Mouse (Mus musculus) limb, embryonic 12.5 days (tissue): Measurements from ENCODE around the gene Bcl2l15. TPM values are rescaled to one million over a fixed set of nuclear protein-coding genes. Genes with fewer than 3 reads are reported as not detected.
A peak's percentile ranks its signal among the peaks of the same experiment; 100 is the strongest.
"Not testable (repeated sequence)": the region's sequence is repeated elsewhere in the genome, so short reads cannot be mapped to it uniquely, and the experiment has no call there.

Experiments used
- ATAC-seq: fragments of 200-750 bp; cut with Nextera tagmentation; 2 replicates; pipeline ENCODE4 v1.8.0; 2017; ENCODE audit warnings: low read depth, moderate TSS enrichment; ENCODE audit not compliant: insufficient number of reproducible peaks, insufficient read depth, low FRiP score, low TSS enrichment
- H3K27ac ChIP-seq: fragments of 300-500 bp; sonication (generic); 2 replicates; pipeline ENCODE4 v1.5.1; 2016; ENCODE audit warnings: mild to moderate bottlenecking, moderate library complexity
- H3K27me3 ChIP-seq: fragments of 300-500 bp; sonication (generic); 2 replicates; pipeline ENCODE4 v1.6.1; 2016; ENCODE audit warnings: mild to moderate bottlenecking, moderate library complexity
- H3K36me3 ChIP-seq: fragments of 300-500 bp; sonication (generic); 2 replicates; pipeline ENCODE4 v1.6.1; 2016; ENCODE audit warnings: mild to moderate bottlenecking, moderate library complexity
- H3K4me1 ChIP-seq: fragments of 300-500 bp; sonication (generic); replicated peaks from 2 replicates; pipeline ENCODE4 v1.6.1; 2016
- H3K4me2 ChIP-seq: fragments of 300-500 bp; sonication (generic); 2 replicates; pipeline ENCODE4 v1.6.1; 2016; ENCODE audit warnings: mild to moderate bottlenecking, moderate library complexity
- H3K4me3 ChIP-seq: fragments of 300-500 bp; sonication (generic); replicated peaks from 2 replicates; pipeline ENCODE4 v1.5.1; 2016; ENCODE audit warnings: mild to moderate bottlenecking
- H3K9ac ChIP-seq: fragments of 300-500 bp; sonication (generic); replicated peaks from 2 replicates; pipeline ENCODE4 v1.6.1; 2016; ENCODE audit warnings: mild to moderate bottlenecking, moderate library complexity
- H3K9me3 ChIP-seq: fragments of 300-500 bp; sonication (generic); 2 replicates; pipeline ENCODE4 v1.6.1; 2016; ENCODE audit warnings: mild to moderate bottlenecking, moderate library complexity
- WGBS: fragments of 180-500 bp; shearing (Covaris S2); methylation state at CpG from one replicate; pipeline ENCODE4 v1.1.7; 2016; 5-methylcytosine and 5-hydroxymethylcytosine counted together
- polyA plus RNA-seq: library from polyadenylated mRNA; unstranded; fragments of >200 nt; fragmentation: Nextera tagmentation; extraction: Ambion mirVana; gene quantifications from 2 replicates; pipeline ENCODE4 v1.2.1, GENCODE M21; 2016

Bcl2l15 gene
- not detected in 2 replicates for polyA plus RNA-seq

DNA sequence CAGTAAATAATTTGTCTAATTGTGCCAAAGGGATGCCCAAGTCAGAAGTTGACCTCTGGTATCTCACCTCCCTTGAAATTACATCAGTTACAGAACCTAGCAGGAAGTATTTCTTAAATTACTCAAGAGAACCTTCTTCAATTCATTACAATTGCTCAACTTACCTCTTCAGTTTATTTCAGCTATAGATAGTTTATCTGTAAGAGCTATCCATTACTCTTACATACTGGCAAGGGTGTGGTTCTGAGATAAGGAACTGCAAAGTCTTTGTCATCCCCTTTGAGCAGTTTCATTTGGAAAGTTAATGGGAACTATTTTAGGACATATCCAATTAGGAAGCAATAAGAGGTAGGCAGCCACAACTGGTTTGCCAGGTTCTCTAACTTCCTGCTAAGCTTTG, at the start of gene Bcl2l15:
Gene Bcl2l15 (plus strand): TSS at position 176 of the 400 bp plus-strand sequence.
- Histone ChIP-seq H3K27me3 (no peaks in the 10 kb centered on the region), H3K4me2 (no peak within 1 kb of the TSS), H3K4me3 (no peak within 1 kb of the TSS), H3K9me3 (no peaks in the 10 kb centered on the region), H3K27ac (no peak within 1 kb of the TSS), H3K9ac (no peak within 1 kb of the TSS), H3K36me3 (no peaks in the 10 kb centered on the region), H3K4me1 (no peaks in the 10 kb centered on the region)
- ATAC-seq: no peak

DNA sequence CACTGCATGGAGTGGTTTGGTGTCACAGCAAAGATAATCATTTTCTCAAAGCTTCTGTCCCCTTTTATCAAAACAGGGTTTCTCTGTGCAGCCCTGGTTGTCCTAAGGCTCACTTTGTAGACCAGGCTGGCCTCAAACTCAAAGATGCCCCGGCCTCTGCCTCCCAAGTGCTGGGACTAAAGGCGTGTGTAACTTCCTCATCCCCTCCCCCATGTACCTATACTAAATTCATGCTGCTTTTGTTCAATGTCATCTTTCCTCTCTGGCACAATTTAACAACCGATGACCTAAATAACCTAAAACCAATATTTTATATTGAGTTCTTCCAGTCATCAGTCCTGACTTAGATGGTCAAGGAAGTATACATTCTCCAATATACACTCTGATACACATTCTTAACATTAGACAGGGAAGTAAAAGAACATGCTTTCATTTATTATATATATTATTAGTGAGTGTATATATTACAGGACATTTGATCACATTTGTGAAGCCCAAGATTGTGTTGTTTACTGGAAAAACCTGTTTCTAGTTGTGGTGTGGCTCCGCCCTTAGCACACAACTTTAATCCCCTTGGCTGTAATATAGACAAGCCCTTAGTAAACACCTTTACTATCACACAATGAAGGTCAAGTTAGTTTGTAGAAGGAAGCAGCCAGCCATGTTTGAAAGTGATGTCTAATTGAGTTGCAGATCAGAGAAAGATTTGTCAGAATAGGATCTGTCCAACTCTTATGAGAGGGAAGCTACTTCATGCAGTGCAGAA, 49.4 kb upstream of the Bcl2l15 start:
- H3K9ac ChIP-seq: no peak overlapping the region
- H3K9me3 ChIP-seq: no peaks in the 10 kb centered on the region
- H3K4me2 ChIP-seq: no peak overlapping the region
- H3K27ac ChIP-seq: no peak overlapping the region
- H3K4me3 ChIP-seq: no peak overlapping the region
- H3K27me3 ChIP-seq: no peaks in the 10 kb centered on the region
- peaks cover 2% of the 10 kb centered on the region; the same call in 1 of the 2 replicates for H3K36me3 ChIP-seq
- 86% methylated on average over 4 of the region's 4 CpGs for WGBS
- H3K4me1 ChIP-seq: peaks cover 15% of the 10 kb centered on the region; the same call in 1 of the 2 replicates
- no peak for ATAC-seq

DNA sequence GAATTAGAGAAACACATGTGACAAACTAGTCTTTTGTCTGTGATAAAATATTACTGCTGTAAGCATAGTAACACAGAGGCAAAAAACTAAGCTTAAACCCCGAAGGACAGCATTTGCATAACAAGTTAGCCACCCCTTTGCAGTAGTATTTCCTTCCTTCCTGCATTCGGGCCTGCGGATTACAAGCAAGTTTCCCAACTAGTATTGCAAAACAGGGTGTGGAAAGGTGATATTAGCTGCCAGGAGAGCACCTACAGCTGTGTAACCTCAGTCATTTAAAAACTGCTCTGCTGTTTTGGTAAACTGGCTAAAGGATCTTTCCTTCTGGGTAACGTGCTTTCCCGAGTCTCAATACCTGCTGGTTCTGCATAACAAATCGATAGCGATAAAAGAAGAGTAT, 45.2 kb upstream of the Bcl2l15 start:
- no peaks in the 10 kb centered on the region for H3K27me3 ChIP-seq
- ATAC-seq: no peak
- H3K9ac ChIP-seq: no peak overlapping the region
- H3K36me3 ChIP-seq: no peaks in the 10 kb centered on the region
- H3K4me3 ChIP-seq: no peak overlapping the region
- WGBS: 74% methylated on average over 7 of the region's 7 CpGs
- peaks cover 32% of the 10 kb centered on the region for H3K4me1 ChIP-seq
- no peak overlapping the region for H3K27ac ChIP-seq
- no peak overlapping the region for H3K4me2 ChIP-seq
- H3K9me3 ChIP-seq: no peaks in the 10 kb centered on the region

DNA sequence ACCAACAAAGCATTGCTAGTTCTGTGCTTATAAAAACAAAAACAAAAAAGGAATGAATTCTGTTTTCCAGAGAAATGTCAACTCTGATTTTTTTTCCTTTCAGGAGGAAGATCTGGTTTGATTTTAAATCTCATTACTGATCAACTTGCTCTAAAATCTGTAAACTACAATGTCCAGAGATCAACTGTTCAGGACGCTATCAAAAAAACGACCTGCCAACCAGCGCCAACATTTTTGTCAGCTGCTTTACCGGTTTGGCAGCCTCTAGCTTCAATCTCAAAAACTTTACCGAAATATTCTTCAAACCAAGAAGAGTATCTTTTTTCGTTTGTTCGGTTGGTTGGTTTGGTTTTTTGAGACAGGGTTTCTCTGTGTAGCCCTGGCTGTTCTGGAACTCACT, 43.3 kb upstream of the Bcl2l15 start:
- no peak overlapping the region for H3K4me3 ChIP-seq
- no peak for ATAC-seq
- H3K36me3 ChIP-seq: no peaks in the 10 kb centered on the region
- H3K9me3 ChIP-seq: no peaks in the 10 kb centered on the region
- H3K9ac ChIP-seq: no peak overlapping the region
- H3K4me2 ChIP-seq: peak overlapping the region; percentile 82
- H3K4me1 ChIP-seq: peaks cover 32% of the 10 kb centered on the region
- H3K27ac ChIP-seq: no peak overlapping the region
- 82% methylated on average over 7 of the region's 7 CpGs for WGBS
- H3K27me3 ChIP-seq: no peaks in the 10 kb centered on the region

DNA sequence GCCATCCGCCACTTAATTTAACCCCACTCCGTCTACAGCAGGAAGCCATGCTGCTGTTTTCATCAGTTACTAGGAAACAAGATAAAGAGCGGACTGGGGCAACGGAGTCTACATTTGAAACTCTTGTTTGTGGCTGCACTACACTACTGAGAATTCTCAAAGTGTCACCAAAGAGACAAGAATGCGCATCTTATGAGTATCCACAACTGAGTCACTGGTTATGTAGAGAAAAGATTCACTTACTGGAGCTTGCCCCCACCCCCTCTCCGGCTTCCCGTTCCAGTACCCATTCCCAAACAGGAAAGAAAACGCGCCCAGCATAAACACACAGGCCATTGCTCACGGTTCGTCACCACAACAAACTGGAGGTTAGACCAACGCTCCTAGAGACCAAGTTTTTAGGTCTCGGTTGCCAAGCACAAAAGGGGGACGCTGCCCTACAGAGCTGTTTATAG, 42.5 kb upstream of the Bcl2l15 start:
- Histone ChIP-seq H3K36me3 (no peaks in the 10 kb centered on the region), H3K4me3 (peak overlapping the region; percentile 97), H3K27me3 (no peaks in the 10 kb centered on the region), H3K9me3 (no peaks in the 10 kb centered on the region), H3K4me1 (peaks cover 28% of the 10 kb centered on the region), H3K4me2 (peak overlapping the region; percentile 82), H3K9ac (peak overlapping the region; percentile 94), H3K27ac (peak overlapping the region; percentile 91)
- ATAC-seq: no peak
- WGBS: 4% methylated on average over 14 of the region's 14 CpGs

DNA sequence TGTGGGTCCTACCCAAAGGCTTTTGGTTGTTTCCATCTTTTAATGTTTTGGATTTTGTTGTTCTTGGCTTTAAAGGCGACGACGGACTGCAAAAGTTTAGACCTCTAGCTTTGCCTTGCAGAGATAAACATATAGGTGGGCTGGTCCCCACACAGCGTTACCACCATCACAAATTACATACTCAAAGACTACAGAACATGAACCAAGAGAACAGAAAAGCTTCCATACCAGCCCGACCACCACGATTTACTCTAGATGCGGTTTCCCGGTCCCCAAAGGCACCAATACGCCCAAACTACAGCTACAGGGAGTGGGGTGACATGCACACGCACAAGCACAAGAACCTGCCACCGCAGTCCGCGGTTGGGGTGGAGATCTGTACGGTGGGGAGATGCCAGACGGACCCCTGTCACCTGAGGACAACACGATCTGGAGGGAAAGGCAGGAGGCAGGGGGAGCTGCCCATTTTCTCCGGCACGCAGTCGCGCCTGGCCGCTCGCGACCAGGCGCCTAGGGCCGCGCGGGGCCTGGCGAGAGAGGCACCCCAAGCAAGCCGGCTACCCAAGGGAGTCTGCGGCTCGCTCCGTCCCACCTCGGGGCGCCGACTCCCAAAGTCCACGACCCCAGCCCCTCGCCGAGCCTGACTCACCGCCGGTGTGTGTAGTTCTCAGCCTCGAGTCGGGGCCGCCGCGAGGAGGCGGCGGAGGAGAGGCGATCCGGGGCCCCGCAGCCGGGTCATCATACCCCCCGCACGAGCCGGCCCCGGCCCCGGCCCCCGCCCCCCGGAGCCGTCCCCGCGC, 41.9 kb upstream of the Bcl2l15 start:
- H3K4me3 ChIP-seq: peak overlapping the region; percentile 97
- peak overlapping the region; percentile 82 for H3K4me2 ChIP-seq
- under 1% methylated on average over 60 of the region's 61 CpGs for WGBS

DNA sequence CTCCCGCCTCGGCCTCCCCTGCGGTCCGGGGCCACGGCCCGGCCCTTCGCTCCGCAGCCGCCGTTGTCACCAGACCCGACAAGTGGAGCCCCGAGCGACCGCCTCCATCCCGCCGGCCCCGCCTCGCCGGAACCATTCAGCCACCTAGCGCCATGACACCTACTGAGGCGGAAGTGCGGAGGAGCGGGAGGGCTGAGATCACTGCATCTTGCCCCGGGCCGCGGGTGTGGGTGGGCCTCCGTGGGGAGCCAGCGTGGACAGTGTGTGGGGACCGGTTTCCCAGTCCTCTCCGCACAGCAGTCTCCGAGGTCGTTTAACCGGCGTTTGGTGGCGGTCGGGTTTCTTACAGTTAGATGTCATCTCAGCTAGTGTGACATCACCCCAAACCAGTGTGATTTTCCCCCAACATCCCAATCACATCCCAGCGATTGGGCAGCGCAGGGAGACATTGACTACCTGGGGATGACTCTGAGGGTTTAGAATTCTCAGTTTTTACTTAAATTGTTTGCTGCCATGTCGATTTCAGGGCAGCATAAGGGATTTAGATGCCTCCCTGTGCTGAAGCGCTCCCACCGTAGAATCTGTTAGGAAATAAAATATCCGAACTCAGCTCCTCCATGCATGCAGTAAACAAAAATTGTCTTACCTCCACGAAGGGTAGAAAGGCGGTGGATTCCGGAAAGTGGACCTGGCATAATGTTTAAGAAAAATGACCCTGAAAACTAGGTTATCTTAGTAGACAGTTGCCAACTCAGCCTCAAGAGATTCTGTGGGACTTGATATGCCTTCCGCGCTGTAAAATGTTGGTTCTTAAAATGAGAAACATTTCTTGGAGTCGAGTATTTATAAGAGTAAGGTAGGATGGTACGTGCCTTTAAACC, 40.9 kb upstream of the Bcl2l15 start, which contains the start of gene Hipk1:
Gene Hipk1 (minus strand): TSS at position 334 of the 881 bp plus-strand sequence.
- peak within 1 kb of the TSS; percentile 82 for H3K4me2 ChIP-seq
- peaks cover 16% of the 10 kb centered on the region for H3K4me1 ChIP-seq
- peak within 1 kb of the TSS; percentile 91 for H3K27ac ChIP-seq
- peak; percentile 94 for ATAC-seq
- H3K4me3 ChIP-seq: peak within 1 kb of the TSS; percentile 97
- H3K9ac ChIP-seq: peak within 1 kb of the TSS; percentile 94
- no peaks in the 10 kb centered on the region for H3K27me3 ChIP-seq
- 10% methylated on average over 49 of the region's 49 CpGs for WGBS
- no peaks in the 10 kb centered on the region for H3K36me3 ChIP-seq
- no peaks in the 10 kb centered on the region for H3K9me3 ChIP-seq

More for the DNA sequence above, 41.9 kb upstream of the Bcl2l15 start:
- Histone ChIP-seq H3K27me3 (no peaks in the 10 kb centered on the region), H3K4me1 (peaks cover 22% of the 10 kb centered on the region), H3K27ac (peak overlapping the region; percentile 91), H3K9me3 (no peaks in the 10 kb centered on the region), H3K36me3 (no peaks in the 10 kb centered on the region), H3K9ac (peak overlapping the region; percentile 94)
- peak; percentile 81 for ATAC-seq

DNA sequence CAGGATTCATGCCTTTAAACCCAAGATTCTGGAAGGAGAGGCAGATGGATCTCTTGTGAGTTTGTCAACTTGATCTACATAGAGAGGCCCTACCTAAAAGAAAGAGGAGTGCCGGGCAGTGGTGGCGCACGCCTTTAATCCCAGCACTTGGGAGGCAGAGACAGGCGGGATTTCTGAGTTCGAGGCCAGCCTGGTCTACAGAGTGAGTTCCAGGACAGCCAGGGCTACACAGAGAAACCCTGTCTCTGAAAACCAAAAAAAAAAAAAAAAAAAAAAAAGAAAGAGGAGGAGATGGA, 40.3 kb upstream of the Bcl2l15 start:
- 77% methylated on average over 5 of the region's 5 CpGs for WGBS
- peaks cover 16% of the 10 kb centered on the region for H3K4me1 ChIP-seq
- not testable (repeated sequence) for H3K9ac ChIP-seq, H3K9me3 ChIP-seq, H3K27me3 ChIP-seq, H3K27ac ChIP-seq, H3K36me3 ChIP-seq, ATAC-seq
- peak overlapping the region; percentile 97; the same call in 1 of the 2 replicates for H3K4me3 ChIP-seq
- H3K4me2 ChIP-seq: peak overlapping the region; percentile 82

DNA sequence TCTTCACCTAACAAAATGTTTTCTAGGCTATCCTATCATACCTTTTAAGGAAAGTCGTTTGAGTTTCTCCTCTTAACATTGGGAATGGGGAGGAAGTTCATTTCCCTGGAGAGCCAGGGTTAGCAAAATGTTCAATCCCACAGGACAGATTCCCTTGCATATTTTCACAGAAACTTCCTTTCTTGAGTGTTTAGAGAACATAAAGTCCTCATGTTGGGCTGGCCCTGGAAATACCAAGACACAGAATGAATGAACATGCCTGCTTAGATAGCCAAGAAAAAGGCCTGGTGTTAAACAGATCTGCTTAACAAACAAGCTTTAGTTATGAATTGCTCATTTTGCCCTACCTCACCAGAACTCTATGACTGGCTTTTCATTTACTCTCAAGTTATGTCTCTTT, 39.8 kb upstream of the Bcl2l15 start:
- no peaks in the 10 kb centered on the region for H3K27me3 ChIP-seq
- WGBS: 77% methylated on average over 1 of the region's 1 CpGs

DNA sequence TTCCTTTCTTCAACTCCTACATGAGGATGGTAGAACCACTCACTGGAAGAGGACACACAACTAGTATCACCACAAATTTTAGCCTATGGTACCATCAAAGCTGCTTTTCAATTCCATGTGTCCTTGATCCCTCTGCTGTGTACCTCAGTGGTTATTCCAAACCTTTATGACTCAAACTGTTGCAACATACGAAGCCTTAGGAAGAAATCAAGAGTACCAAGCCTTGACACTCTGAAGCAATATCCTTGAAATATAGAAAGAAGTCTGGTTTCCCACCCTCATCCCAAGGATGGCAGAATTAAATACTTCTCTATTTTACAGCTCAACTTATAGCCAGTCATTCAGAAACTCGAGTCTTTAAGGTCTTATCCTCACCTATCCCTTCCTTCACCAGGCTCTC, 36.0 kb upstream of the Bcl2l15 start:
- Histone ChIP-seq H3K9me3 (no peaks in the 10 kb centered on the region), H3K27me3 (no peaks in the 10 kb centered on the region), H3K27ac (no peak overlapping the region), H3K36me3 (peaks cover 5% of the 10 kb centered on the region; the same call in 1 of the 2 replicates), H3K4me2 (no peak overlapping the region), H3K4me3 (no peak overlapping the region), H3K4me1 (no peaks in the 10 kb centered on the region), H3K9ac (no peak overlapping the region)
- WGBS: 62% methylated on average over 2 of the region's 2 CpGs
- no peak for ATAC-seq

More for the DNA sequence above, 39.8 kb upstream of the Bcl2l15 start:
- no peak for ATAC-seq
- Histone ChIP-seq H3K9ac (no peak overlapping the region), H3K27ac (no peak overlapping the region), H3K4me2 (no peak overlapping the region), H3K4me1 (peaks cover 16% of the 10 kb centered on the region), H3K36me3 (no peaks in the 10 kb centered on the region), H3K9me3 (no peaks in the 10 kb centered on the region), H3K4me3 (no peak overlapping the region)

DNA sequence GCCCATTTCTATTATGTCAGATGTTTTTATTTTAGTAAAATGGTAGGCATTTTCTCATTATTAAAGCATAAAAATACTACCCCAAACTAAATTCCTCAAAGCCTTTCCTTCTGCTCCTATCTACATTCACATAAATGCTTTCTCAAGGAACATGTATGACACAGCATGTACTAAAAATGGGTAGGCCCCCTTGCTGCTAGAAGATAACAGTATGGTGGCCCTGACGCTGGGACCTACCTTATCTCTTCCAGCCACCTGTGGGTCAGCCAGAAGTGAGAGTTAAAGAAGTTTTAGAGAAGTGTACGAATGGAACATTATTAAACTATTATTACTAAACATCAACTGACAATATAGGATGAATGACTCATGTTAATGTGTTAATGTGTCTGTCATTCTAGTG, 32.9 kb upstream of the Bcl2l15 start:
- no peak overlapping the region for H3K27ac ChIP-seq
- peaks cover 34% of the 10 kb centered on the region for H3K36me3 ChIP-seq
- H3K4me2 ChIP-seq: no peak overlapping the region
- H3K9me3 ChIP-seq: no peaks in the 10 kb centered on the region
- H3K27me3 ChIP-seq: no peaks in the 10 kb centered on the region
- H3K4me1 ChIP-seq: no peaks in the 10 kb centered on the region
- no peak overlapping the region for H3K4me3 ChIP-seq
- 76% methylated on average over 2 of the region's 2 CpGs for WGBS
- ATAC-seq: no peak
- no peak overlapping the region for H3K9ac ChIP-seq
